9 mouse cellular contexts compared by ENCODE assay signal in genomic region chr8:121908378-121909147, GRCm38 (mm10). TPM values are rescaled to one million over a fixed set of nuclear protein-coding genes. Genes with fewer than 3 reads are reported as not detected.
DNase-seq lines count a peak whose midpoint lies in the region; ATAC-seq and TF ChIP-seq lines count a peak whose summit lies in the region.
"Had no signal": no experiment of that assay in that cellular context is flagged by ENCODE, and none has a peak within 500 bp of the region (broad histone marks: within the 10 kb centered on the region; RNA-seq: fewer than 3 reads in every experiment).

No protein-coding gene starts in this region.

- peak overlapping the region; percentile 98 for H3K4me2 ChIP-seq in limb, embryonic 13.5 days (replicated peaks)

- H3K27ac ChIP-seq in thymus, adult 2 months (ENCODE audit: control insufficient read depth, insufficient read depth, low read length): peak overlapping the region; percentile 75
- no peak overlapping the region for H3K27ac ChIP-seq in limb, embryonic 13.5 days

- H3K4me3 ChIP-seq in thymus, adult 2 months (ENCODE audit: control insufficient read depth, insufficient read depth, low read length): no peak overlapping the region
- H3K4me3 ChIP-seq in limb, embryonic 13.5 days: no peak overlapping the region

- H3K9me3 ChIP-seq in limb, embryonic 13.5 days: no peaks in the 10 kb centered on the region

- H3K4me1 ChIP-seq in thymus, adult 2 months (replicated peaks; ENCODE audit: control insufficient read depth, insufficient read depth, low read length): peaks cover 28% of the 10 kb centered on the region
- H3K4me1 ChIP-seq in limb, embryonic 13.5 days: peaks cover 26% of the 10 kb centered on the region

- no peak for ATAC-seq in limb, embryonic 13.5 days (ENCODE audit: low FRiP score, low read depth)

- TF ChIP-seq CTCF in thymus, adult 2 months (IDR thresholded peaks at IDR 0.05; ENCODE audit: borderline replicate concordance, control insufficient read depth, extremely low read depth, insufficient read depth, low read length, poor library complexity): no peak

- peak; percentile 91 for DNase-seq in heart, adult 11 months
- DNase-seq in heart, adult 9 months (ENCODE audit: low spot score in 2 of 2): no peak
- no peak for DNase-seq in thymus, adult 2 months
- DNase-seq in thymus, postnatal 25 days: no peak
- no peak for DNase-seq in right cerebral cortex, postnatal 10 days (ENCODE audit: low spot score in 2 of 2)
- no peak for DNase-seq in spleen, adult 12 weeks (ENCODE audit: low spot score)
- no peak for DNase-seq in retina, postnatal 1 day

- no peaks in the 10 kb centered on the region for H3K36me3 ChIP-seq in thymus, adult 2 months (ENCODE audit: control insufficient read depth, insufficient read depth, low read length)
- no peaks in the 10 kb centered on the region for H3K36me3 ChIP-seq in limb, embryonic 13.5 days

- no peaks in the 10 kb centered on the region for H3K27me3 ChIP-seq in thymus, adult 2 months (ENCODE audit: control insufficient read depth, insufficient read depth, low read length)
- H3K27me3 ChIP-seq in limb, embryonic 13.5 days: peaks cover 9% of the 10 kb centered on the region

- TF ChIP-seq POLR2A in thymus, adult 2 months (IDR thresholded peaks at IDR 0.05; ENCODE audit: control insufficient read depth, extremely low read depth, insufficient read depth, low read length, poor library complexity): no peak

- H3K9ac ChIP-seq in limb, embryonic 13.5 days: no peak overlapping the region

- WGBS in thymus, adult 2 months: 16% methylated on average over 8 of the region's 8 CpGs
- 46% methylated on average over 8 of the region's 8 CpGs for WGBS in limb, embryonic 13.5 days

RNA-seq across cellular contexts. Expression of gene Slc7a5, which starts 1.1 kb away (rescaled TPM):
- 45.9 and 66.8 TPM in 2 replicates for polyA plus RNA-seq in thymus, adult 2 months (2012; rRNA removed)
- 14.2 TPM in 2 replicates for polyA plus RNA-seq in limb, embryonic 13.5 days (2015; fragmentation: Nextera tagmentation; extraction: Ambion mirVana)

RNA-seq across cellular contexts. Expression of gene Car5a, which starts 36.1 kb away (rescaled TPM):
- polyA plus RNA-seq in thymus, adult 2 months (2012; rRNA removed): 0.75 TPM in 1 of 2 replicates, not detected in the other
- polyA plus RNA-seq in limb, embryonic 13.5 days (2015; fragmentation: Nextera tagmentation; extraction: Ambion mirVana): not detected in 2 replicates
- polyA plus RNA-seq: gonadal fat pad, adult 2 months had no signal

RNA-seq across cellular contexts. Expression of gene Banp, which starts 41.0 kb away (rescaled TPM):
- 151 and 153 TPM in 2 replicates for polyA plus RNA-seq in thymus, adult 2 months (2012; rRNA removed)
- polyA plus RNA-seq in limb, embryonic 13.5 days (2015; fragmentation: Nextera tagmentation; extraction: Ambion mirVana): 42.0 and 53.6 TPM in 2 replicates
